Mouse (Mus musculus) olfactory bulb, adult 2 months (tissue): ENCODE measurements around the gene Iffo1. TPM values are rescaled to one million over a fixed set of nuclear protein-coding genes. Genes with fewer than 3 reads are reported as not detected.

Experiments used
- H3K27ac ChIP-seq: fragments of 200-500 bp; 2 replicates; pipeline ENCODE4 v1.5.1; 2012; ENCODE audit warnings: low read depth, low read length; ENCODE audit not compliant: insufficient read depth
- H3K4me1 ChIP-seq: fragments of 200-500 bp; 2 replicates; pipeline ENCODE4 v1.6.1; 2012; ENCODE audit warnings: low read length; ENCODE audit not compliant: control insufficient read depth, insufficient read depth
- H3K4me3 ChIP-seq: fragments of 200-500 bp; 2 replicates; pipeline ENCODE4 v1.5.1; 2012; ENCODE audit warnings: mild to moderate bottlenecking, low read depth, low read length, moderate library complexity; ENCODE audit not compliant: insufficient read depth
- CTCF ChIP-seq: fragments of 200-500 bp; IDR thresholded peaks from 2 replicates; pipeline ENCODE4 v1.5.1; 2012; ENCODE audit warnings: low read depth, mild to moderate bottlenecking, low read length, moderate library complexity; ENCODE audit not compliant: insufficient read depth
- POLR2A ChIP-seq: fragments of 200-500 bp; IDR thresholded peaks from 2 replicates; pipeline ENCODE4 v1.6.1; 2012; ENCODE audit warnings: mild to moderate bottlenecking, low read depth, low read length, moderate library complexity; ENCODE audit not compliant: insufficient read depth
- WGBS: fragments of 180-500 bp; shearing (Covaris S2); methylation state at CpG from one replicate; pipeline ENCODE4 v1.1.7; 2018; 5-methylcytosine and 5-hydroxymethylcytosine counted together
- polyA plus RNA-seq: library from polyadenylated mRNA; stranded (reverse); fragments of >200 nt; gene quantifications from 2 replicates; pipeline ENCODE4 v1.2.4, GENCODE M21; 2012; ENCODE audit warnings: low replicate concordance; ENCODE audit not compliant: missing spikeins, insufficient read depth, insufficient read length

Gene Iffo1
- polyA plus RNA-seq, 1 experiment = not detected

DNA sequence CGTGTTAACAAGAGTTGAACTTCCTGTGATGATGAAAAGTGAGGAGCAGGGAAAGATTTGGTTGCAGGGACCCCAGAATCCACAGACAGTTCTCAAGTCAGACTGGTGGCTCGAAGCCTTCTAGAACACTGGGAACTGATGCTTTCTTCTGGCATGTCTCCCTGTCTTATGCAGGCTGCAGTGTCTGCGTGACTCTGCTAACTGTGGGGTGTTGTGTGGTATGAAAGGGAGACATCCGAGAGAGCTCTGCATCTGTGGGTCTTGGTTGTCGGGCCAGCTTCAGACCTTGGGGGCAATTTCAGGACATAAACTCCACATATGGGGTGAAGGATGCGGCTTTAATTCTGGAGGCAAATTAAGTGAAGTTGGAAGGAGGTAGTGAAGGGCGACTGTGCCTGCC is 1.1 kb downstream of the Iffo1 start:
- H3K4me3 ChIP-seq = peak overlapping the region; percentile 70
- WGBS = 17% methylated on average over 7 of the region's 7 CpGs
- H3K4me1 ChIP-seq = peaks cover 36% of the 10 kb centered on the region
- TF ChIP-seq POLR2A = no peak
- no peak for TF ChIP-seq CTCF
- H3K27ac ChIP-seq = peak overlapping the region; percentile 39; the same call in 1 of the 2 replicates

DNA sequence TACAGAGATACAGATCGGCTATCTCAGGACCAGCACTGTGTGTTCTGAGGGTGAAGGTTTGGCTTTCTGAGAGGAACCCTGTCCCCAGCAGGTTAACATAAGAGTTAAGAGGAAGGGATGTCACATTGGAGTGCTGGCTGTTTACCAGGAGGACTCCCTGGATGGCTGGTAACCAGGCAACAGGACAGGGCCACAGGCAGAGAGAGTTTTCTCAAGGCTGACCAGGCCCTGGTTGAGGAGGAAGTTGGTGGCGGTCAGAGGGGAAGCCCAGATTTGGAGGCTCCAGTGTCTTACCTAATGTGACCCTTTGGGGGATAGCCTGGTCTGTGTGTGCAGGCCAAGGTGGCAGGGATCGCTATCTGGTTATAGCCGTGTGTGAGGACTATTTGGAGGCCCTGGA is 1.8 kb downstream of the Iffo1 start:
- TF ChIP-seq CTCF (no peak), POLR2A (no peak)
- H3K4me3 ChIP-seq = peak overlapping the region; percentile 70
- WGBS = 41% methylated on average over 4 of the region's 4 CpGs
- peak overlapping the region; percentile 84 for H3K27ac ChIP-seq
- H3K4me1 ChIP-seq = peaks cover 40% of the 10 kb centered on the region

- peak overlapping the region; percentile 70 for H3K4me3 ChIP-seq
- peaks cover 43% of the 10 kb centered on the region for H3K4me1 ChIP-seq
- TF ChIP-seq POLR2A = no peak
- TF ChIP-seq CTCF = no peak
- 38% methylated on average over 10 of the region's 10 CpGs for WGBS
- peak overlapping the region; percentile 84 for H3K27ac ChIP-seq
These were observed 2.3 kb downstream of the Iffo1 start for GRCm38 (mm10) chr6:125147329-125147728.

- TF ChIP-seq CTCF (no peak), POLR2A (no peak)
- 20% methylated on average over 18 of the region's 18 CpGs for WGBS
- peak overlapping the region; percentile 27 for H3K4me3 ChIP-seq
- H3K4me1 ChIP-seq = peaks cover 53% of the 10 kb centered on the region
- peak overlapping the region; percentile 84 for H3K27ac ChIP-seq
These were observed 3.3 kb downstream of the Iffo1 start for GRCm38 (mm10) chr6:125148251-125148925.

DNA sequence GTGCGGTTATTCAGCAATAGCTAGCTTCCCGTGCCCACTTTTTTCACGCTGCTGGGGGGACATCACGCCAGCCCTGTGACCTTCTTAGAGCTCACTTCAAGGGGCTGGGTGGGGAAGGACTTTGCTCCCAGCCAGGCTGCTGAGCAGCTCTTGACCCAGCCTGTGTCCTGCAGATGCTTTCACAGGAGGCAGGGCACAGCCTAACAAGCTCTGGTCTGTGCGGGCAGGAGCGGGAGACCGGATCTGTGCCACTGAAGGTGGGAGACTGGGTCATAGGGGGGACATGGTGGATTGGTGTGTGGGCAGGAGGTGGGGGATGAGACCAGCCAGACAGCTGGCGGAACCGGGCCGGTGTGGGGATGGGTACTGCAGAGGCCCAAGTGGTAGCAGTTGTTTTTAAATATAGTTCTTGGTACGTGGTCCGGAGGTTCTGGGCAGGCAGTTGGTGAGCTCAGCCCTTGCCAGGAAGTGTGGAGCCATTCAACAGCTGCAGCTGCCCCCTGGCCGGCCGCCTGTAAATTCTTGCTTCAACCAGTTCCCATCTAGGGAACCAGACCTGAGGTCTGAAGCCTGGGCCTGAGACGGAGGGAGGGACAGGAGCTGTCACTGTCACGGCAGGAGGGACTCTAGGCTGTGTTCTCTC is 4.0 kb downstream of the Iffo1 start:
- Histone ChIP-seq H3K27ac (peak overlapping the region; percentile 84), H3K4me1 (peaks cover 54% of the 10 kb centered on the region), H3K4me3 (peak overlapping the region; percentile 27)
- TF ChIP-seq CTCF (no peak), POLR2A (no peak)
- WGBS = 16% methylated on average over 16 of the region's 16 CpGs

DNA sequence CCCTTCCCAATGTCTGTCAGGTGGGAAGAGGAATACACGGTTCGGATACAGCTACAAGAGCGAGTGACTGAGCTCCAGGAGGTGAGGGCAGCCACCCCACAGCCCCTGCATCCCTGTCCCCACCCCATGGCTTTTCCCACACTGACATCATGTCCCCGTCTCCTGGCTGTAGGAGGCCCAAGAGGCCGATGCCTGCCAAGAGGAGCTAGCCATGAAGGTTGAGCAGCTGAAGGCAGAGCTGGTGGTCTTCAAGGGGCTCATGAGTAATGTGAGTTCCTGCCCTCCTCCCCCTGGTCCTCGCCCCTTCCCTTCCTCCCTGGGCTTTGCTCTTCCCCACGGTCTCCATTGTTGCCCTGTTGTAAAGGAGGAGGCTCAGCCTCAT is 4.5 kb downstream of the Iffo1 start:
- Histone ChIP-seq H3K4me3 (peak overlapping the region; percentile 27), H3K27ac (peak overlapping the region; percentile 84), H3K4me1 (peaks cover 54% of the 10 kb centered on the region)
- TF ChIP-seq CTCF (no peak), POLR2A (no peak)
- WGBS = 45% methylated on average over 7 of the region's 7 CpGs

DNA sequence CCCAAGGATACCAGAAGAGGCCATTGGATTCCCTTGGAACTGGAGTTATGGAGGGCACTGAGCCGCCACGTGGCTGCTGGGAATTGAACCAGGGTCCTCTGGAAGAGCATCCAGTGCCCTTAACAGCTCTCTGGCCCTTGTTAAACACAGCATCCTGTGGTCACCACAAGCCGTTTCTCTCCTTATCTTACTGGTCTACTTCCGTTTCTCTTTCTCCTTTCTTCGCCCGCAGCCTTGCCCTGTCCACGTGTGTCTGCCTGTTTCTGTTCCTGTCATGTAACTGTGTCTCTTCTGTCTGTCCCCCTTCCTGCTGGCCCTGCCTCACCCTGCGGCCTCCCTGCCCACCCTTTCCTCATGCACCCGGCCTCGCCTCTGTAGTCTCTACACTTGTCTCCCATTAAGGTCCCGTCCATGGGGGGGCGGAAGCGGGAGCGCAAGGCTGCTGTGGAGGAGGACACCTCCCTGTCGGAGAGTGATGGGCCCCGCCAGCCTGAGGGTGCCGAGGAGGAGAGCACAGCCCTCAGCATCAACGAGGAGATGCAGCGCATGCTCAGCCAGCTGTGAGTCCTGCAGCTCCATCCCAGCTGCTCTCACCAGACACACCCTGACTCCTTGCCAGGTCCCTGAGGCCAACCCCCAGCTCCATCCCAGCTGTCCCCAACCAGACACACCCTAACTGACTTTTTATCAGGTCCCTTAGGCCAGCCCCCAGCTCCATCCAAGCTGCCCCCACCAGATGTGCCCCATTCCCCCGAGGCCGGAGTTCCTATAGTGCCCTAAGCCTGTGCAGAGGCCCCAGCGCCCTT is 7.4 kb downstream of the Iffo1 start:
- H3K4me3 ChIP-seq = no peak overlapping the region
- peaks cover 44% of the 10 kb centered on the region for H3K4me1 ChIP-seq
- WGBS = 62% methylated on average over 22 of the region's 22 CpGs
- H3K27ac ChIP-seq = no peak overlapping the region
- no peak for TF ChIP-seq POLR2A
- TF ChIP-seq CTCF = no peak

DNA sequence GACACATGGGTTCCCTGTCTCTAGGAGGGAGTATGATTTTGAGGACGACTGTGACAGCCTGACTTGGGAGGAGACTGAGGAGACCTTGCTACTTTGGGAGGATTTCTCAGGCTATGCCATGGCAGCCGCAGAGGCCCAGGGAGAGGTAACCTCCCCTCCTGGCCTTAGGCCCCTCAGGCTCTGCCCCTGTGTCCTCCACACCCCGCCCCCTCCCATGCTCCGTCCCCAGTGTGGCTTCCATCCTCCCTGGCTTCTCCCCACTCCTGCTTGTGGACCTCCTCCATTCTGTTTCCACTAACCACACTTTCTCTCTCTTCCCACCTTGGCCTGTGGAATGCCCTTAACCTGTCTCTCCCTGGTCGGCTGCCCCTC is 8.0 kb downstream of the Iffo1 start:
- Histone ChIP-seq H3K27ac (no peak overlapping the region), H3K4me3 (no peak overlapping the region), H3K4me1 (peaks cover 41% of the 10 kb centered on the region)
- WGBS = 84% methylated on average over 5 of the region's 5 CpGs
- no peak for TF ChIP-seq CTCF
- TF ChIP-seq POLR2A = no peak

- no peak overlapping the region for H3K27ac ChIP-seq
- H3K4me1 ChIP-seq = peaks cover 34% of the 10 kb centered on the region
- H3K4me3 ChIP-seq = no peak overlapping the region
- WGBS = 91% methylated on average over 4 of the region's 4 CpGs
- TF ChIP-seq CTCF (no peak), POLR2A (no peak)
These were observed 8.6 kb downstream of the Iffo1 start for GRCm38 (mm10) chr6:125153682-125154081.

DNA sequence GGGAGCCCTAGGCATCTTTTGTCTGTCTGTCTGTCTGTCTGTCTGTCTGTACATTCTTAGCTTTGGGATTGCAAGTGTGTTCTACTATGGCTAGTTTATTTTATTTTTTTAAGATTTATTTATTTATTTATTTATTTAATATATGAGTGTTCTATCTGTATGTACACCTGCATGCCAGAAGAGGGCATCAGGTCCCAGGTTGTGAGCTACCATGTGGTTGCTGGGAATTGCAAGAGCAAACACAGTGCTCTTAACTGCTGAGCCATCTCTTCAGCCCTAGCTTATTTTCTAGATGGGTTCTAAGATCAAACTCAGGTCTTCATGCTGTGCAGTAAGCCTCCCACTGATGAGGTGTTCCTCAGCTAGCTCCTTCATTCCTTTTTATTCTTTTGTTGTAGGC is 9.5 kb downstream of the Iffo1 start:
- no peak for TF ChIP-seq POLR2A
- no peak for TF ChIP-seq CTCF
- H3K4me1 ChIP-seq = peaks cover 26% of the 10 kb centered on the region
- no peak overlapping the region for H3K27ac ChIP-seq

More for the DNA sequence above, 9.5 kb downstream of the Iffo1 start:
- no peak overlapping the region for H3K4me3 ChIP-seq
